Mouse (Mus musculus) liver, postnatal 0 days (tissue): ENCODE data around the gene Clcnka. TPM values are rescaled to one million over a fixed set of nuclear protein-coding genes. Genes with fewer than 3 reads are reported as not detected.
A peak's percentile ranks its signal among the peaks of the same experiment; 100 is the strongest.

Experiments used
- ATAC-seq: fragments of 200-750 bp; cut with Nextera tagmentation; 2 replicates; pipeline ENCODE4 v1.8.0; 2017; ENCODE audit warnings: mild to moderate bottlenecking, moderate library complexity
- DNase-seq: peaks from one replicate; pipeline ENCODE4 v3.0.0-alpha.2; 2016
- H3K27ac ChIP-seq: fragments of 300-500 bp; sonication (generic); 2 replicates; pipeline ENCODE4 v1.5.1; 2014; ENCODE audit warnings: antibody characterized with exemption, moderate library complexity, mild to moderate bottlenecking, low read depth
- H3K27me3 ChIP-seq: fragments of 300-500 bp; sonication (generic); 2 replicates; pipeline ENCODE4 v1.6.1; 2014; ENCODE audit warnings: low read length, control low read depth, mixed read lengths; ENCODE audit not compliant: insufficient read depth
- H3K36me3 ChIP-seq: fragments of 300-500 bp; sonication (generic); replicated peaks from 2 replicates; pipeline ENCODE4 v1.6.1; 2014; ENCODE audit warnings: mild to moderate bottlenecking, control low read depth, low read length, moderate library complexity, mixed read lengths; ENCODE audit not compliant: insufficient read depth
- H3K4me1 ChIP-seq: fragments of 300-500 bp; sonication (generic); 2 replicates; pipeline ENCODE4 v1.6.1; 2014; ENCODE audit warnings: antibody characterized with exemption, mild to moderate bottlenecking, control low read depth; ENCODE audit not compliant: insufficient read depth
- H3K4me2 ChIP-seq: fragments of 300-500 bp; sonication (generic); 2 replicates; pipeline ENCODE4 v1.6.1; 2014; ENCODE audit warnings: low read depth, mild to moderate bottlenecking, low read length, moderate library complexity, mixed read lengths
- H3K4me3 ChIP-seq: fragments of 300-500 bp; sonication (generic); 2 replicates; pipeline ENCODE4 v1.5.1; 2014; ENCODE audit warnings: low read depth, low read length
- H3K9ac ChIP-seq: fragments of 300-500 bp; sonication (generic); replicated peaks from 2 replicates; pipeline ENCODE4 v1.6.1; 2014; ENCODE audit warnings: mild to moderate bottlenecking, moderate library complexity
- H3K9me3 ChIP-seq: fragments of 300-500 bp; sonication (generic); 2 replicates; pipeline ENCODE4 v1.6.1; 2016; ENCODE audit warnings: mild to moderate bottlenecking, control low read depth, low read length, mixed read lengths
- CTCF ChIP-seq: sonication (generic); IDR thresholded peaks from 2 replicates; pipeline ENCODE4 v1.5.1; 2016; ENCODE audit warnings: antibody characterized with exemption, low read depth
- EP300 ChIP-seq: IDR thresholded peaks from 2 replicates; pipeline ENCODE4 v1.6.1; 2016; ENCODE audit warnings: antibody characterized with exemption, low read depth, mild to moderate bottlenecking
- WGBS: fragments of 180-500 bp; shearing (Covaris S2); extraction: QIAGEN DNeasy Blood & Tissue Kit; methylation state at CpG from one replicate; pipeline ENCODE4 v1.1.7; 2014; ENCODE audit not compliant: insufficient replicate concordance; 5-methylcytosine and 5-hydroxymethylcytosine counted together
- polyA plus RNA-seq: library from polyadenylated mRNA; unstranded; fragments of >200 nt; fragmentation: Nextera tagmentation; extraction: Ambion mirVana; gene quantifications from 2 replicates; pipeline ENCODE4 v1.2.1, GENCODE M21; 2015

Gene Clcnka
- polyA plus RNA-seq: not detected in 2 replicates

- TF ChIP-seq CTCF: no peak
- TF ChIP-seq EP300: no peak
- Histone ChIP-seq H3K4me2 (no peak within 1 kb of the TSS), H3K27me3 (no peaks in the 10 kb centered on the region), H3K9me3 (no peaks in the 10 kb centered on the region), H3K9ac (no peak within 1 kb of the TSS), H3K36me3 (no peaks in the 10 kb centered on the region), H3K27ac (no peak within 1 kb of the TSS), H3K4me3 (no peak within 1 kb of the TSS), H3K4me1 (no peaks in the 10 kb centered on the region)
- WGBS: 55% methylated on average over 12 of the region's 12 CpGs
- DNase-seq (no peak), ATAC-seq (no peak)
Observed at GRCm38 (mm10) chr4:141398545-141398944, at the start of gene Clcnka. TSS of gene Clcnka (minus strand) at chr4:141398724.

DNA sequence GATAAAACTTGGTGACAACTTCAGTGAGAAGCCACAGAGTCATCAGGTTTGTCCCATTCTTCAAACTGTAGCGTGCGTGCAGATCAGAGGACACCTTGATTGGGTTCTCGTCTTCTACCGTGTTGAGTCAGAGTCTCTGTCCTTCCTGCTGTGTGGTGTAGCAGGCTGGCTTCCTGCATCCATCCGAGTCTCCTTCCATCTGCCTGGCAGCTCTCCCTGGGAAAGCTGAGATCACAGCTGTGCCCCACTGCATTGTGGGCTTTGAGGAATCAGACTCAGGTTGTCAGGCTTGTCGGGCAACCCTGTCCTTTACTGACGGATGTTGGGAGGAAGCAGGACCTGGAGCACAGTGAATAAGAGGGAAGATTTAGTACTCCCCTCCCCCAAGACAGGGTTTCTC, 47.7 kb upstream of the Clcnka start:
- no peak overlapping the region for H3K27ac ChIP-seq
- DNase-seq (no peak), ATAC-seq (no peak)
- H3K36me3 ChIP-seq: peaks cover 9% of the 10 kb centered on the region; the same call in 1 of the 2 replicates
- 86% methylated on average over 7 of the region's 7 CpGs for WGBS
- no peak overlapping the region for H3K4me3 ChIP-seq
- H3K9me3 ChIP-seq: no peaks in the 10 kb centered on the region
- TF ChIP-seq EP300 (no peak), CTCF (no peak)
- no peaks in the 10 kb centered on the region for H3K27me3 ChIP-seq
- no peak overlapping the region for H3K9ac ChIP-seq
- H3K4me1 ChIP-seq: peaks cover 13% of the 10 kb centered on the region
- no peak overlapping the region for H3K4me2 ChIP-seq

DNA sequence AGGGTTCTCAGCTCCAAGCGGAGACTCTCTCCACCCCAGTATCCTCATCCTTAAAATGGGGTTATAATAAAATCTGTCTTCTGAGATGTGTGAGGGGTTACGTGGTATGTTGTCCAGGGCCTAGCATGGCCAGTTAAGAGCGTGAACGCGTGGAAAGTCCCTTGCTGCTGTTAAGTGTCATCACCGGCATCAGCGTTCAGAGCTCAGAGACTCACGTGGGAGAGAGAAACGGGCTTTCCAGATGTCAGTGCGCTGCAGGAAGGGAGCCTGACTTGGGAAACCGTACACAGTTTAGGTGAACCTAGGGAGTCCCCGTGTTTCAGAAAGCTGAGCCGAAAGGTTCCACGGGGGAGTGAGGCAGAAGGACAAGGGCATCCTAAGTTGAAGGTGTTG, 46.8 kb upstream of the Clcnka start:
- peaks cover 13% of the 10 kb centered on the region for H3K4me1 ChIP-seq
- no peaks in the 10 kb centered on the region for H3K27me3 ChIP-seq
- ATAC-seq: no peak
- no peak overlapping the region for H3K27ac ChIP-seq
- peak overlapping the region; percentile 89 for H3K4me2 ChIP-seq
- peaks cover 9% of the 10 kb centered on the region; the same call in 1 of the 2 replicates for H3K36me3 ChIP-seq
- H3K4me3 ChIP-seq: peak overlapping the region; percentile 96
- TF ChIP-seq CTCF (no peak), EP300 (no peak)
- peak; percentile 12 for DNase-seq
- 17% methylated on average over 14 of the region's 14 CpGs for WGBS
- H3K9ac ChIP-seq: peak overlapping the region; percentile 86
- H3K9me3 ChIP-seq: no peaks in the 10 kb centered on the region

- H3K9me3 ChIP-seq: no peaks in the 10 kb centered on the region
- ATAC-seq: peak; percentile 96
- peak within 1 kb of the TSS; percentile 96 for H3K4me3 ChIP-seq
- H3K36me3 ChIP-seq: peaks cover 9% of the 10 kb centered on the region; the same call in 1 of the 2 replicates
- no peaks in the 10 kb centered on the region for H3K27me3 ChIP-seq
- TF ChIP-seq EP300 (no peak), CTCF (no peak)
- WGBS: under 1% methylated on average over 70 of the region's 102 CpGs
- peak within 1 kb of the TSS; percentile 89 for H3K4me2 ChIP-seq
- peak; percentile 93 for DNase-seq
- peak within 1 kb of the TSS; percentile 86 for H3K9ac ChIP-seq
- peaks cover 13% of the 10 kb centered on the region for H3K4me1 ChIP-seq
- H3K27ac ChIP-seq: peak within 1 kb of the TSS; percentile 67
Observed at GRCm38 (mm10) chr4:141444451-141445327, 46.2 kb upstream of the Clcnka start, which contains the start of gene Zbtb17. TSS of gene Zbtb17 (plus strand) at chr4:141444654.

DNA sequence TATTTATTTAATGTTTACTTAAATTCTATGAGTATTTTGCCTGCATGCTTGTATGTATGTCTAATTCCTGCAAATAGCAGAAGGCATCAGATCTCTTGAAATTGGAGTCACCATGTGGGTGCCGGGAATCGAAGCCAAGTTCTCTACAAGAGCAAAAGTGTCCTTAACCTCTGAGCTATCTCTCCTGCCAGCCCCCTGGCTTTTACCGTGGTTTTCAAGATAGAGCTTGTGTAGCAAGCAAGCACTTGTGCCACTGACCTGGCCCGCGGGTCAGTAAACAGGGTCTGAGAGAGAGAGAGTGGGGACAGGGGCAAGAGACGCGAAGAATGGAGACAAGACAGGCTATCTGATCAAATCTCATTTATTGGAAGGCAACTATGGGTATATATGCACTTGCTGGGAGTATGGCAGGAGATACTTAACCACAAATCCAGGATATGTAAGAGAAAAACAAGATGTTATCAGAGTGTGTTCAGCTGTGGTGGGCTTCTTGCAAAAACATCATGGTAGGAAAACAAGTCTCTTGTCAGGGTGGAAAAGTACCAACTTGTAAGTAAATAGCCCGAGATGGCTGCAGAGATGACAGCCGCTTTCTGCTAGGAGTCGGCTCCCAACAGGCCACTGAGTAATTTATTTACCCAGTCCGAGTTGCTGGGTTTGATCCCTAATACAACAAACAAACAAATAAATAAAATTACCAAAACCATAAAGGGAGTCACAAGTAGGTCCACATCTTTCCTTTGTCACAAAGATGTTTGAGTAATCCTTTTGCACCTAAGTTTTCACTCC, 45.3 kb upstream of the Clcnka start:
- H3K27ac ChIP-seq: no peak overlapping the region; the same call in 1 of the 2 replicates
- H3K4me3 ChIP-seq: peak overlapping the region; percentile 96
- no peak for ATAC-seq
- TF ChIP-seq EP300 (no peak), CTCF (no peak)
- H3K9me3 ChIP-seq: no peaks in the 10 kb centered on the region
- peak overlapping the region; percentile 89 for H3K4me2 ChIP-seq
- peaks cover 13% of the 10 kb centered on the region for H3K4me1 ChIP-seq
- H3K27me3 ChIP-seq: no peaks in the 10 kb centered on the region
- WGBS: 27% methylated on average over 11 of the region's 11 CpGs
- H3K9ac ChIP-seq: peak overlapping the region; percentile 86
- peak; percentile 12 for DNase-seq
- H3K36me3 ChIP-seq: peaks cover 9% of the 10 kb centered on the region; the same call in 1 of the 2 replicates

- Histone ChIP-seq H3K27ac (no peak overlapping the region), H3K9me3 (no peaks in the 10 kb centered on the region), H3K27me3 (no peaks in the 10 kb centered on the region), H3K36me3 (no peaks in the 10 kb centered on the region), H3K4me2 (no peak overlapping the region), H3K4me1 (peaks cover 13% of the 10 kb centered on the region), H3K4me3 (no peak overlapping the region), H3K9ac (no peak overlapping the region)
- DNase-seq (no peak), ATAC-seq (no peak)
- TF ChIP-seq EP300: no peak
- TF ChIP-seq CTCF: no peak
Observed at GRCm38 (mm10) chr4:141440877-141441276, 42.4 kb upstream of the Clcnka start.
